Mouse (Mus musculus) ovary, adult 10 weeks (tissue): ENCODE data around the gene Tmem87b. TPM values are rescaled to one million over a fixed set of nuclear protein-coding genes. Genes with fewer than 3 reads are reported as not detected.

Experiments
- polyA plus RNA-seq: library from polyadenylated mRNA; stranded (reverse); fragments of 350-450 nt; fragmentation: Illumina TruSeq; extraction: RNeasy Lipid Tissue Mini Kit (QIAGEN cat#74804); gene quantifications from one replicate; pipeline ENCODE4 v1.2.3, GENCODE M21; 2014

Gene Tmem87b
- 82.8 TPM for polyA plus RNA-seq

GRCm38 (mm10) chr2:128817786-128818681 lies at the start of gene Tmem87b:
Tmem87b (plus strand) TSS chr2:128818118.

GRCm38 (mm10) chr2:128862636-128863035 lies 44.7 kb downstream of the Tmem87b start, which contains the start of gene Fbln7:
Fbln7 (plus strand) TSS chr2:128862981.

Other genes with a start within 250 kb of the Tmem87b start
- not detected for gene Spdye4c, start 226.9 kb upstream of the Tmem87b start, polyA plus RNA-seq
- 146 TPM for gene Anapc1, start 130.7 kb upstream of the Tmem87b start, polyA plus RNA-seq
- 26.6 TPM for gene Mertk, start 119.2 kb upstream of the Tmem87b start, polyA plus RNA-seq
- 4.8 TPM for gene Fbln7, start 44.9 kb downstream of the Tmem87b start, polyA plus RNA-seq
- 9.5 TPM for gene Zc3h8, start 126.0 kb downstream of the Tmem87b start, polyA plus RNA-seq
- 23.4 TPM for gene Zc3h6, start 149.3 kb downstream of the Tmem87b start, polyA plus RNA-seq
- 10.6 TPM for gene Gm10762, start 149.6 kb downstream of the Tmem87b start, polyA plus RNA-seq
- gene Vinac1, start 230.1 kb downstream of the Tmem87b start, polyA plus RNA-seq: not detected
- 19.1 TPM for gene Ttl, start 247.8 kb downstream of the Tmem87b start, polyA plus RNA-seq